Comparison of ENCODE assay signal across 22 mouse cellular contexts in the genomic region with DNA sequence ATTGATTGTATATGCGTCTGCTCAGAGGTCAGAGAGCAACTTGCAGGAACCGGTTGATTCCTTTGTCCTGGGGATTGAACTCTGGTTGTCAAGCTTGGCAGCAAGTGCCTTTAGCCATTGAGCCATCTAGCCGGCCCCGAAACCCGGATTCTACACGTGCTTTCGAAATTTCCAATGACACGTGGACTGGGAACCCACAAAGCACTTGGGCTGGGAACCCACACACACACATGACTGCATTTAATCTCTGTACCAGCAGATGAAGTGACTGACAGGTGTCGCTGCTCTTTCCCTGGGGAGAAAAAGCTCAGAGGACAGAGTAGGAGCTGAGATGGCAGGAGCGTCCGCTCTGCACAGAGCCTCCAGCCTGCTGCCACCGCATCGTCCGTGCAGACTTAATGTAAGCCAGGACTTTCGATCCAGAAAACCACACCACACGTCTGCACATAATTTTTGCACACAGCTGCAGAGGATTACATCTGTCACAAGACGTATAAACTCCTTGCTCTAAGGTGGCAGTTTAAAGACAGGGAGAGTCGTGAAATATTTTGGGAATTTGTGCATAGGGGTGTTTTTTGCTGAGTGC.
DNase-seq lines count a peak whose midpoint lies in the region; ATAC-seq lines count a peak whose summit lies in the region.
"Had no signal": no experiment of that assay in that cellular context is flagged by ENCODE, and none has a peak within 500 bp of the region (broad histone marks: within the 10 kb centered on the region; RNA-seq: fewer than 3 reads in every experiment).

No protein-coding gene starts in this region.

- no peaks in the 10 kb centered on the region for H3K9me3 ChIP-seq in embryonic facial prominence, embryonic 11.5 days (replicated peaks; ENCODE audit: control insufficient read depth, low read length)
- no peaks in the 10 kb centered on the region for H3K9me3 ChIP-seq in embryonic facial prominence, embryonic 10.5 days
- H3K9me3 ChIP-seq in limb, embryonic 11.5 days (ENCODE audit: control insufficient read depth, low read length): no peaks in the 10 kb centered on the region
- no peaks in the 10 kb centered on the region for H3K9me3 ChIP-seq in limb, embryonic 10.5 days (replicated peaks)
- no peaks in the 10 kb centered on the region for H3K9me3 ChIP-seq in embryonic facial prominence, embryonic 14.5 days (ENCODE audit: control insufficient read depth, low read length)
- H3K9me3 ChIP-seq: embryonic facial prominence, embryonic 15.5 days; hindbrain, embryonic 10.5 days; limb, embryonic 15.5 days; liver, embryonic 15.5 days; midbrain, embryonic 12.5 days had no signal

- WGBS in embryonic facial prominence, embryonic 11.5 days: 65% methylated on average over 18 of the region's 18 CpGs
- 80% methylated on average over 18 of the region's 18 CpGs for WGBS in embryonic facial prominence, embryonic 10.5 days
- 66% methylated on average over 18 of the region's 18 CpGs for WGBS in limb, embryonic 11.5 days
- WGBS in limb, embryonic 10.5 days: 79% methylated on average over 18 of the region's 18 CpGs
- 53% methylated on average over 18 of the region's 18 CpGs for WGBS in embryonic facial prominence, embryonic 14.5 days

- H3K4me3 ChIP-seq in embryonic facial prominence, embryonic 11.5 days (ENCODE audit: low read depth, low read length): no peak overlapping the region
- H3K4me3 ChIP-seq in embryonic facial prominence, embryonic 10.5 days: no peak overlapping the region
- no peak overlapping the region for H3K4me3 ChIP-seq in limb, embryonic 11.5 days (ENCODE audit: low read depth, low read length)
- H3K4me3 ChIP-seq in limb, embryonic 10.5 days: no peak overlapping the region
- no peak overlapping the region for H3K4me3 ChIP-seq in embryonic facial prominence, embryonic 14.5 days (ENCODE audit: low read depth, low read length)
- H3K4me3 ChIP-seq: embryonic facial prominence, embryonic 15.5 days; hindbrain, embryonic 10.5 days; layer of hippocampus, adult 2 months; limb, embryonic 15.5 days; liver, embryonic 15.5 days; midbrain, embryonic 12.5 days had no signal

- H3K27me3 ChIP-seq in embryonic facial prominence, embryonic 11.5 days (ENCODE audit: control insufficient read depth, insufficient read depth, low read length): no peaks in the 10 kb centered on the region
- no peaks in the 10 kb centered on the region for H3K27me3 ChIP-seq in embryonic facial prominence, embryonic 10.5 days (replicated peaks; ENCODE audit: low read depth, poor library complexity, severe bottlenecking)
- no peaks in the 10 kb centered on the region for H3K27me3 ChIP-seq in limb, embryonic 11.5 days (ENCODE audit: control insufficient read depth, insufficient read depth, low read length)
- no peaks in the 10 kb centered on the region for H3K27me3 ChIP-seq in limb, embryonic 10.5 days (ENCODE audit: low read depth, poor library complexity, severe bottlenecking)
- no peaks in the 10 kb centered on the region for H3K27me3 ChIP-seq in embryonic facial prominence, embryonic 14.5 days (replicated peaks; ENCODE audit: control insufficient read depth, insufficient read depth, low read length)
- H3K27me3 ChIP-seq: embryonic facial prominence, embryonic 15.5 days; limb, embryonic 15.5 days; liver, embryonic 15.5 days; midbrain, embryonic 12.5 days had no signal

- DNase-seq in embryonic facial prominence, embryonic 11.5 days (ENCODE audit: low spot score): peak; percentile 44
- DNase-seq in embryonic facial prominence, embryonic 10.5 days (ENCODE audit: low spot score): no peak
- peak; percentile 37 for DNase-seq in limb, embryonic 11.5 days (ENCODE audit: low spot score)
- no peak for DNase-seq in limb, embryonic 10.5 days (ENCODE audit: low spot score)
- DNase-seq in embryonic facial prominence, embryonic 14.5 days (ENCODE audit: low spot score): peak; percentile 60
- peak; percentile 14 for DNase-seq in mesoderm, embryonic 11.5 days (ENCODE audit: low read depth, low spot score)
- DNase-seq in layer of hippocampus, postnatal 14 days (ENCODE audit: low spot score in 2 of 2): no peak
- DNase-seq: cerebellum, adult 9-10 months; gastrocnemius, postnatal 10 days; kidney, adult 11 months; layer of hippocampus, postnatal 36 days; thymus, postnatal 36 days had no signal

- H3K27ac ChIP-seq in embryonic facial prominence, embryonic 11.5 days (replicated peaks; ENCODE audit: low read depth, low read length): no peak overlapping the region
- no peak overlapping the region for H3K27ac ChIP-seq in embryonic facial prominence, embryonic 10.5 days (replicated peaks)
- H3K27ac ChIP-seq in limb, embryonic 11.5 days (replicated peaks; ENCODE audit: low read depth, low read length): no peak overlapping the region
- no peak overlapping the region; the same call in 1 of the 2 replicates for H3K27ac ChIP-seq in limb, embryonic 10.5 days
- no peak overlapping the region for H3K27ac ChIP-seq in embryonic facial prominence, embryonic 14.5 days (replicated peaks; ENCODE audit: low read depth, low read length)
- H3K27ac ChIP-seq: embryonic facial prominence, embryonic 15.5 days; hindbrain, embryonic 10.5 days; layer of hippocampus, adult 2 months; limb, embryonic 15.5 days; liver, embryonic 15.5 days; macrophage; midbrain, embryonic 12.5 days had no signal

- no peaks in the 10 kb centered on the region for H3K36me3 ChIP-seq in embryonic facial prominence, embryonic 11.5 days (replicated peaks; ENCODE audit: control insufficient read depth, insufficient read depth, low read depth, low read length)
- H3K36me3 ChIP-seq in embryonic facial prominence, embryonic 10.5 days (replicated peaks): no peaks in the 10 kb centered on the region
- no peaks in the 10 kb centered on the region for H3K36me3 ChIP-seq in limb, embryonic 11.5 days (ENCODE audit: control insufficient read depth, insufficient read depth, low read length)
- H3K36me3 ChIP-seq in limb, embryonic 10.5 days: no peaks in the 10 kb centered on the region
- no peaks in the 10 kb centered on the region for H3K36me3 ChIP-seq in embryonic facial prominence, embryonic 14.5 days (ENCODE audit: control insufficient read depth, insufficient read depth, low read length)
- H3K36me3 ChIP-seq: embryonic facial prominence, embryonic 15.5 days; hindbrain, embryonic 10.5 days; limb, embryonic 15.5 days; liver, embryonic 15.5 days; midbrain, embryonic 12.5 days had no signal

- H3K9ac ChIP-seq in embryonic facial prominence, embryonic 11.5 days (replicated peaks; ENCODE audit: low read length): no peak overlapping the region
- H3K9ac ChIP-seq in limb, embryonic 11.5 days (ENCODE audit: low read length): no peak overlapping the region
- 0 out of 2 replicates have a peak overlapping the region, but pooled peaks have one; percentile 15 for H3K9ac ChIP-seq in embryonic facial prominence, embryonic 14.5 days (ENCODE audit: low read depth, low read length)
- H3K9ac ChIP-seq: embryonic facial prominence, embryonic 15.5 days; limb, embryonic 15.5 days; liver, embryonic 15.5 days; midbrain, embryonic 12.5 days had no signal

- no peak overlapping the region for H3K4me2 ChIP-seq in embryonic facial prominence, embryonic 11.5 days (ENCODE audit: low read depth, low read length)
- H3K4me2 ChIP-seq in limb, embryonic 11.5 days (ENCODE audit: low read depth, severe bottlenecking): no peak overlapping the region
- no peak overlapping the region for H3K4me2 ChIP-seq in embryonic facial prominence, embryonic 14.5 days (ENCODE audit: low read depth, low read length)
- H3K4me2 ChIP-seq: embryonic facial prominence, embryonic 15.5 days; limb, embryonic 15.5 days; liver, embryonic 15.5 days; midbrain, embryonic 12.5 days had no signal

- H3K4me1 ChIP-seq in embryonic facial prominence, embryonic 11.5 days (ENCODE audit: control insufficient read depth, insufficient read depth, low read length): no peaks in the 10 kb centered on the region
- H3K4me1 ChIP-seq in embryonic facial prominence, embryonic 10.5 days: peaks cover 16% of the 10 kb centered on the region
- no peaks in the 10 kb centered on the region for H3K4me1 ChIP-seq in limb, embryonic 11.5 days (ENCODE audit: control insufficient read depth, insufficient read depth, low read length)
- peaks cover 13% of the 10 kb centered on the region for H3K4me1 ChIP-seq in limb, embryonic 10.5 days
- peaks cover 5% of the 10 kb centered on the region; the same call in 1 of the 2 replicates for H3K4me1 ChIP-seq in embryonic facial prominence, embryonic 14.5 days (ENCODE audit: control insufficient read depth, insufficient read depth, low read length)
- H3K4me1 ChIP-seq: liver, embryonic 15.5 days had no signal

- ATAC-seq in embryonic facial prominence, embryonic 11.5 days (replicated peaks; ENCODE audit: insufficient number of reproducible peaks, low FRiP score, low TSS enrichment, low read depth): no peak
- no peak for ATAC-seq in limb, embryonic 11.5 days (ENCODE audit: insufficient number of reproducible peaks, low FRiP score, low TSS enrichment, low read depth)
- ATAC-seq in embryonic facial prominence, embryonic 14.5 days (ENCODE audit: low read depth): 0 out of 2 replicates have a peak, but pooled peaks have one; percentile 26
- ATAC-seq in inflammation-experienced regulatory T-cells, adult 6 months: no peak
- ATAC-seq: forebrain, embryonic 14.5 days; hindbrain, embryonic 16.5 days had no signal

Comparison
In these comparisons a context has a peak if more than half of its experiments do, and no peak if none do; other contexts are left out.
1. DNase-seq: peak in embryonic facial prominence, embryonic 11.5 days (single experiment), limb, embryonic 11.5 days (single experiment), embryonic facial prominence, embryonic 14.5 days (single experiment) and mesoderm, embryonic 11.5 days (single experiment); none in embryonic facial prominence, embryonic 10.5 days (single experiment), limb, embryonic 10.5 days (single experiment) and layer of hippocampus, postnatal 14 days (0 of 2).